Mouse (Mus musculus) layer of hippocampus, adult 8-10 months (tissue): ENCODE measurements around the gene B4galt1. TPM values are rescaled to one million over a fixed set of nuclear protein-coding genes. Genes with fewer than 3 reads are reported as not detected.
"Not testable (repeated sequence)": the region's sequence is repeated elsewhere in the genome, so short reads cannot be mapped to it uniquely, and the experiment has no call there.

ENCODE experiments used
- DNase-seq, 2 experiments: peaks; one replicate each; pipeline ENCODE4 v3.0.0; 2022; ENCODE audit warnings: low spot score in 2 of 2
- total RNA-seq, 4 experiments: library from RNA; stranded (reverse); gene quantifications; 2 replicates each; pipeline ENCODE4 v1.2.4; 2022

Gene B4galt1
- total RNA-seq, 4 experiments from 2014 or later: 6.7 to 13.0 (median 9.0) TPM

DNA sequence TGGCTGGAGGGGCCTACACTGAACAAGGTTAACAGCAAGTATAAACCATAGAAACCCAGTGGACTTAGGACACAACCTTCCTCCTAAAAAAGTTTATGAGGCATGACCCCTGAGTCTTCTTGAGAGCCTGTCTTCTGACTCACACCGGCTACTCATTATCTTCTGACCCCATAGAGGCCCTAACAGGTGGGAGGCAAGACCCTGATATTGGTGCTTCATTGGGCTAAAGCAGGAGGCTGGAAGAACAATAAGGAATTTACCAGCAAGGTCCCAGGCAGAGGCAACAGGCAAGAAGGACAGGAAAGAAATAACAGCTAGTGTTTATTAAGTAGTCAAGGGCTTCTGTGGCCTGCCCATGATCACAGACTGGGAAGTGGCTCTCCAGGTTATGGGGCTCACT, 32.9 kb downstream of the B4galt1 start:
- no peak for DNase-seq

GRCm38 (mm10) chr4:40820024-40820423, 33.8 kb downstream of the B4galt1 start:
- no peak for DNase-seq

GRCm38 (mm10) chr4:40819151-40819550, 34.7 kb downstream of the B4galt1 start:
- DNase-seq: no peak

- DNase-seq: no peak
Observed at GRCm38 (mm10) chr4:40818421-40818820, 35.4 kb downstream of the B4galt1 start.

DNA sequence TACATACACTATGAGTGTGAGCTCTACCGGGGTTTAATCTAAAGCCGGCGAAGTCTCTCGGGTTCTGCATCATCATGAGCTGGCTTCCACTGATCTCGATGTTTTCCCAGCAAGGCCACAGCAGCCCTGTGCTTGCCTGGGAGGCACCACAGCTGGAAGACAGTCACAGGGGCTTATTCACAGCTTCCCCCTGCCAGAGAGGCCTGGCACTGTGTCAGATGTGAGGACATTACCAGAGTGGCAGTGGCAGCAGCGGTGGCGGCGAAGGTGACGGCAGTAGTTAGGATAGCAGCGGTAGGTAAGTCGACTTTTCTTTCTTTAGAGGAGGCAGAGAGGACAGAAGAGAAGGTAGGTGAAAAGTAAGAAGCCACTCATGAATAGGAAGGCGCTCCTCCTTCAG, 35.9 kb downstream of the B4galt1 start:
- DNase-seq: no peak

DNA sequence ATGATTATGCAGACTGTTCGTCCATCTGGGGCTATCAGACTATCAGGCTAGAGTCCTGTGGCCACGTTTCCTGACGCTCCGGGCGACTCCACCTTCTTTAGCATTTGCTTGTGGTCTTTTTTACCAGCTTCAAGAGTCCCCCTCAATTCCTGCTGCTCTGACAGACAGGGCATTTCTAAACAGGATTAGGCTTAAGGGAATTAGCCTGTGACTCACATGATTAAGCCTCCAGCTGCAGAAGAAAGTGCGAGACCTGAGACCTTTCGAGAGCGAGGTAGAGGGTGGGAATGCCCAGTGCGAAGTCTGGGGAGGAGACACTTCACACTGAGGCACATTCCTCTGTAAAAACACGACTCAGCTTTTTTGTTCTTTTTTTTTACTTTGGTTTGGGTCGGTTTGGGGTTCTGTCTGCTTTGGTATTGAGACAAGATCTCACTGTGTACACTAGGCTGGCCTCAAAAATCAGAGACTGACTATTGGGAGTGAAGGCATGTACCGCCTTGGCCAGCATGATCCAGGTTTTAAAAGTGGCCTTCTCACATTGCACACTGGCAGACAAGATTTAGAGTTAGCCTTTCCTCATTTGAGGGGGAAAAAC, 37.9 kb downstream of the B4galt1 start:
- no peak for DNase-seq

GRCm38 (mm10) chr4:40815120-40815519, 38.7 kb downstream of the B4galt1 start:
- no peak for DNase-seq

DNA sequence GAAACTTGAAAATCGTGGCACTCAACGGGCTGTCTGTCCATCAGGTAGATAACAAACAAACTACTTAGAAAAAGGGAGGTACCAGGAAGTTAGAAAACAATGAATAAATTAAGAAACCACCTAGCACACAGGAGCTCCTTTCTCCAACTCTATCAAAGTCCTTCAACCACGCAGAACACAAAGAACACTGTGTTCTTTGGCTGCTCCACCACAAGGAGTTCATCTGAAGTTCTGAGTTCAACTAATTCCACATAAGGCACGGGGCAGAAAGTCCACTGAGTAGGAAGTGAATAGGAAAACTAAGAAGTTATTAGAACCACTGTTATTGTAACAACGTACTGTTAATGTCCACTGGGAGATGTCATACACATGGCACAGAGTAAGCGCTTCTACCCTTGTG, 39.4 kb downstream of the B4galt1 start:
- no peak for DNase-seq

GRCm38 (mm10) chr4:40812891-40813290, 40.9 kb downstream of the B4galt1 start:
- DNase-seq: no peak

GRCm38 (mm10) chr4:40810481-40810880, 43.3 kb downstream of the B4galt1 start:
- DNase-seq: no peak

DNA sequence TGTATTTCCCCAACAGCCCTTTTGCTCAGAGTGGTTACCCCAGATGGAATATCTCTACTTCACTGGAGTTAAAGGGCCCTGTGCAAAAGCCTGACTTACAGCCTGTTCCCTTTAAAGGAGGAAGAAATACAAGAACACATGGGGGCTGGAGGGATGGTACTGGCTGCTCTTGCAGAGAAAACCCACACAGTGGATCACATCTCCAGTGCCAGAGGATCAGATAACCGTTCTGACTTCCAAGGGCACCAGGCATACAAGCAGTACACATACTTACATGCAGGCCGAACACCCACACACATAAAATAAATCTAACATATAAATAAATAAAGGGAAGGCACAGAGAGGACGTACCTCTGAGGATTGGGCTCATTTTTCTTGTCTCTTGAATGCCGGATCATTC, 46.4 kb downstream of the B4galt1 start:
- no peak for DNase-seq

DNA sequence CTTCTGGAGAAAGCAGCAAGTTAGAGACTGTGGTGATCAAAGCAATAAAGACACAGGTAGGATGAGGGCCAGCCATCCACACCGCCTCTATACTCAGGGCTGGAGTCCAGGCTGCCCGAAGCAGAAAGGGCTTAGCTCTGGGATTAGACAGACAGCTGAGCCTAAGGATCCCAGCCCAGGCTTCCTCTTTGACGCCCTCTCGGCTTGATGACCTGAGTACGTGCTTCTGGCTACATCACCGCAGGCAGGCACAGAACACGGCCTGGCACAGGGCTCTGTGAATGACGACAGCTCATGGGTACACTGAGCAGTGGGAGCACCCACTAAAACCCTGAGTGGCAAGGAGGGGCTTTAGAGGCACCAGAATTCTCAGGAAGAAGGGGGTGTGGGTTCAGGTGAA, 48.4 kb downstream of the B4galt1 start:
- DNase-seq: no peak

- DNase-seq: no peak
Observed at GRCm38 (mm10) chr4:40802787-40803186, 51.0 kb downstream of the B4galt1 start.

GRCm38 (mm10) chr4:40801908-40802307, 51.9 kb downstream of the B4galt1 start:
- DNase-seq: no peak

- no peak for DNase-seq
Observed at GRCm38 (mm10) chr4:40800873-40801272, 52.9 kb downstream of the B4galt1 start.

- DNase-seq: not testable (repeated sequence)
Observed at GRCm38 (mm10) chr4:40798833-40799555, 54.8 kb downstream of the B4galt1 start.

- no peak for DNase-seq
Observed at GRCm38 (mm10) chr4:40795761-40796160, 58.0 kb downstream of the B4galt1 start.

DNA sequence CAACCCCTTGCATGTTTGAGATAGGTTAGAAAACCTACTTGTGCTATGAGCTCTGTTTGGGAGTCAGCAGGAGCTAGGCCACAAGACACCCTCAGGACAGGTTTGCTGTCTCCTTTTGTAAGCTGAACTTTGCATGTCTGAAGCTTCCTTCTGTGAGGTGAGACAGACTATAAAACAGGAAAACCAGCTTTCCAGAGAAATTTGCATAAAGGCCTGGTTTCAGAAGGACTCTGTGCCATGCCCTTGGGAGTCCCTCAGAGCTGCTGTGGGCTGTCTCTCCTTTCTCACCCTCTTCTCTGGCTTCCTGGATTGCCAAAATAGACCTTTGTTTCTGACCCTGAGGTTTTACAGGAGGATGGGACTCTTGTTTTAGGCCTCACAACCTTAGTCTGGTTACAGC, 59.5 kb downstream of the B4galt1 start:
- no peak for DNase-seq

- DNase-seq: no peak
Observed at GRCm38 (mm10) chr4:40791176-40791575, 62.6 kb downstream of the B4galt1 start.

- no peak for DNase-seq
Observed at GRCm38 (mm10) chr4:40786578-40786977, 67.2 kb downstream of the B4galt1 start.

- DNase-seq: no peak
Observed at GRCm38 (mm10) chr4:40785620-40786166, 68.1 kb downstream of the B4galt1 start.

GRCm38 (mm10) chr4:40784556-40785169, 69.1 kb downstream of the B4galt1 start:
- DNase-seq: no peak
